Mouse (Mus musculus) heart, adult 18-20 months (tissue): ENCODE measurements around the gene Ccdc155. TPM values are rescaled to one million over a fixed set of nuclear protein-coding genes. Genes with fewer than 3 reads are reported as not detected.
"Not testable (repeated sequence)": the region's sequence is repeated elsewhere in the genome, so short reads cannot be mapped to it uniquely, and the experiment has no call there.

Experiments used
- DNase-seq, 2 experiments: peaks; one replicate each; pipeline ENCODE4 v3.0.0; 2021 to 2022; ENCODE audit warnings: mixed read lengths in 1 of 2
- total RNA-seq, 2 experiments: library from RNA; stranded (reverse); gene quantifications; 2 replicates each; pipeline ENCODE4 v1.2.3; 2021

The Ccdc155 gene
- total RNA-seq, 2 experiments from 2014 or later = 0.46 TPM; not detected in 1

- no peak for DNase-seq
Observed at GRCm38 (mm10) chr7:45191161-45191560, 13.5 kb downstream of the Ccdc155 start.

GRCm38 (mm10) chr7:45190186-45190585 is 14.5 kb downstream of the Ccdc155 start:
- no peak for DNase-seq

- no peak for DNase-seq
Observed at GRCm38 (mm10) chr7:45189600-45189999, 15.1 kb downstream of the Ccdc155 start.

GRCm38 (mm10) chr7:45185921-45186320 is 18.8 kb downstream of the Ccdc155 start:
- no peak for DNase-seq

GRCm38 (mm10) chr7:45183672-45184071 is 21.0 kb downstream of the Ccdc155 start:
- no peak for DNase-seq

GRCm38 (mm10) chr7:45182606-45183005 is 22.1 kb downstream of the Ccdc155 start:
- DNase-seq = no peak

GRCm38 (mm10) chr7:45182199-45182601 is 22.5 kb downstream of the Ccdc155 start:
- DNase-seq = peak; percentile 89 to 94

- DNase-seq = no peak
Observed at GRCm38 (mm10) chr7:45181540-45181939, 23.2 kb downstream of the Ccdc155 start.

- DNase-seq = no peak
Observed at GRCm38 (mm10) chr7:45180896-45181477, 23.7 kb downstream of the Ccdc155 start, which contains the start of gene Pth2. TSS of gene Pth2 (plus strand) at chr7:45180995.

GRCm38 (mm10) chr7:45179469-45179868 is 25.2 kb downstream of the Ccdc155 start, which contains the start of gene Gfy:
TSS of gene Gfy (minus strand) at chr7:45179569.
- DNase-seq = no peak

GRCm38 (mm10) chr7:45178550-45178949 is 26.1 kb downstream of the Ccdc155 start:
- DNase-seq = no peak

GRCm38 (mm10) chr7:45176356-45176755 is 28.3 kb downstream of the Ccdc155 start:
- DNase-seq = no peak

GRCm38 (mm10) chr7:45175929-45176328 is 28.8 kb downstream of the Ccdc155 start:
- DNase-seq = no peak

- DNase-seq = no peak
Observed at GRCm38 (mm10) chr7:45175398-45175797, 29.3 kb downstream of the Ccdc155 start.

GRCm38 (mm10) chr7:45174567-45175280 is 30.0 kb downstream of the Ccdc155 start:
- DNase-seq = no peak

GRCm38 (mm10) chr7:45173772-45174171 is 30.9 kb downstream of the Ccdc155 start:
- DNase-seq = not testable (repeated sequence)

GRCm38 (mm10) chr7:45172974-45173373 is 31.7 kb downstream of the Ccdc155 start:
- DNase-seq = peak in 1 of 2 experiments; percentile 29

- DNase-seq = no peak
Observed at GRCm38 (mm10) chr7:45169495-45169894, 35.2 kb downstream of the Ccdc155 start.

GRCm38 (mm10) chr7:45168656-45169055 is 36.0 kb downstream of the Ccdc155 start:
- no peak for DNase-seq

GRCm38 (mm10) chr7:45167761-45168445 is 36.8 kb downstream of the Ccdc155 start:
- no peak for DNase-seq

- DNase-seq = no peak
Observed at GRCm38 (mm10) chr7:45166950-45167401, 37.7 kb downstream of the Ccdc155 start.

- DNase-seq = no peak
Observed at GRCm38 (mm10) chr7:45165701-45166100, 39.0 kb downstream of the Ccdc155 start.

GRCm38 (mm10) chr7:45164833-45165232 is 39.9 kb downstream of the Ccdc155 start:
- DNase-seq = peak in 1 of 2 experiments; percentile 38
